Mouse (Mus musculus) forebrain, postnatal 0 days (tissue): ENCODE measurements at regions not wholly inside any gene's neighbourhood (a gene's known extent, or its start where the extent isn't known, plus 50 kb on each side); places are given as distances from the start of the nearest gene placed in this dataset.

ENCODE experiments used
- ATAC-seq: fragments of 200-750 bp; cut with Nextera tagmentation; 2 replicates; pipeline ENCODE4 v1.8.0; 2017; ENCODE audit warnings: mild to moderate bottlenecking, moderate library complexity
- DNase-seq: peaks from one replicate; pipeline ENCODE4 v3.0.0-alpha.2; 2015
- H3K27ac ChIP-seq: fragments of 300-500 bp; sonication (generic); 2 replicates; pipeline ENCODE4 v1.5.1; 2014; ENCODE audit warnings: low read depth, mild to moderate bottlenecking, antibody characterized with exemption, low read length, moderate library complexity, mixed read lengths
- H3K27me3 ChIP-seq: fragments of 300-500 bp; sonication (generic); 2 replicates; pipeline ENCODE4 v1.6.1; 2014; ENCODE audit warnings: mild to moderate bottlenecking, low read length, mixed read lengths; ENCODE audit not compliant: insufficient read depth
- H3K36me3 ChIP-seq: fragments of 300-500 bp; sonication (generic); 2 replicates; pipeline ENCODE4 v1.6.1; 2014; ENCODE audit warnings: mild to moderate bottlenecking, moderate library complexity; ENCODE audit not compliant: insufficient read depth
- H3K4me1 ChIP-seq: fragments of 300-500 bp; sonication (generic); 2 replicates; pipeline ENCODE4 v1.6.1; 2014; ENCODE audit warnings: antibody characterized with exemption; ENCODE audit not compliant: insufficient read depth
- H3K4me2 ChIP-seq: fragments of 300-500 bp; sonication (generic); 2 replicates; pipeline ENCODE4 v1.6.1; 2014; ENCODE audit warnings: low read depth, mild to moderate bottlenecking, moderate library complexity
- H3K4me3 ChIP-seq: fragments of 300-500 bp; sonication (generic); 2 replicates; pipeline ENCODE4 v1.5.1; 2014; ENCODE audit warnings: low read depth, low read length, mixed read lengths
- H3K9ac ChIP-seq: fragments of 300-500 bp; sonication (generic); 2 replicates; pipeline ENCODE4 v1.6.1; 2014; ENCODE audit warnings: mild to moderate bottlenecking
- H3K9me3 ChIP-seq: fragments of 300-500 bp; sonication (generic); 2 replicates; pipeline ENCODE4 v1.6.1; 2016; ENCODE audit warnings: low read length
- CTCF ChIP-seq: sonication (generic); IDR thresholded peaks from 2 replicates; pipeline ENCODE4 v1.5.1; 2016; ENCODE audit warnings: antibody characterized with exemption, control low read depth, low read depth
- WGBS: fragments of 180-500 bp; shearing (Covaris S2); extraction: QIAGEN DNeasy Blood & Tissue Kit; methylation state at CpG from one replicate; pipeline ENCODE4 v1.1.7; 2014; 5-methylcytosine and 5-hydroxymethylcytosine counted together

DNA sequence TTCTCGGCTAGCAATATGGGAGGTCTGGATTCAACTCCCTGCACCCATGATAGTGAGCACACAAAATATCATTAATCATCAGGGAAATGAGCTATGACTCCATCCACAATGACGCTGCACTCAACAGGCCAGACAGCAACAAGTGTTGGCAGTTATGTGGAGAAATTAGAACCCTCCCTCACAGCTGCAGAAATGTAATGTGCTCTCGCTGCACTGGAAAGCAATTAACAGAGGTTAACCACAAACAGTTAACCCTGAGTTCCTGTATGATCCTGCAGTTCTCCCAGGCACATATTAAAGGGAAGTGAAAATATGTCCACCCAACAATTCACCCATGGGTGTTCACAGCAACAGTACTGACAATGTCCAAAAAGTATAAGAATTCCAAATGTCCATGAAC, 54.0 kb upstream of the Jade2 start:
- Histone ChIP-seq H3K4me2 (no peak overlapping the region), H3K9ac (no peak overlapping the region), H3K4me3 (no peak overlapping the region), H3K4me1 (peaks cover 6% of the 10 kb centered on the region; the same call in 1 of the 2 replicates), H3K9me3 (no peaks in the 10 kb centered on the region), H3K36me3 (no peaks in the 10 kb centered on the region), H3K27me3 (no peaks in the 10 kb centered on the region), H3K27ac (no peak overlapping the region)
- WGBS: 83% methylated on average over 3 of the region's 3 CpGs
- no peak for DNase-seq
- no peak for ATAC-seq
- TF ChIP-seq CTCF: no peak

DNA sequence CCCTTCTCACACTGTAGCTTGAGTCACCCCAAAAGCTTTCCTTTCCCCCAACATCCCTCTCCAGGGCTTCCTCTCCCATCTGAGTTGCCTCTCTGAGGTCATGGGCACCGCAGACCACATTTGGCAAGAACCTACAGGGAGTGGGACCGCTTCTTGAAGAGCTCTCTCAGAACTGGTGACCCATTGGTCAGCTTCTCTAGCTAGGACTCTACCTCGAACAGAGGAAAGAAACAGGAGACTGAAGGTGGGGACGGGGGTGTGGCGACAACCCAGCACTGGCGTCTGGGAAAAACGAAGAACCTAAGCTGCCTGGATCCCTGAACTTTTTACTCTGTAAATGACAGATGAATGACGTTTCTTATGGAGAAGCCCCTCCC, 51.8 kb upstream of the Cdkn2aipnl start:
- Histone ChIP-seq H3K9ac (0 out of 2 replicates have a peak overlapping the region, but pooled peaks have one; percentile 22), H3K9me3 (no peaks in the 10 kb centered on the region), H3K27me3 (no peaks in the 10 kb centered on the region), H3K27ac (no peak overlapping the region; the same call in 1 of the 2 replicates), H3K4me1 (peaks cover 6% of the 10 kb centered on the region; the same call in 1 of the 2 replicates), H3K4me3 (0 out of 2 replicates have a peak overlapping the region, but pooled peaks have one; percentile 28), H3K4me2 (peak overlapping the region; percentile 45), H3K36me3 (no peaks in the 10 kb centered on the region)
- ATAC-seq (no peak), DNase-seq (no peak)
- no peak for TF ChIP-seq CTCF
- 15% methylated on average over 8 of the region's 8 CpGs for WGBS

DNA sequence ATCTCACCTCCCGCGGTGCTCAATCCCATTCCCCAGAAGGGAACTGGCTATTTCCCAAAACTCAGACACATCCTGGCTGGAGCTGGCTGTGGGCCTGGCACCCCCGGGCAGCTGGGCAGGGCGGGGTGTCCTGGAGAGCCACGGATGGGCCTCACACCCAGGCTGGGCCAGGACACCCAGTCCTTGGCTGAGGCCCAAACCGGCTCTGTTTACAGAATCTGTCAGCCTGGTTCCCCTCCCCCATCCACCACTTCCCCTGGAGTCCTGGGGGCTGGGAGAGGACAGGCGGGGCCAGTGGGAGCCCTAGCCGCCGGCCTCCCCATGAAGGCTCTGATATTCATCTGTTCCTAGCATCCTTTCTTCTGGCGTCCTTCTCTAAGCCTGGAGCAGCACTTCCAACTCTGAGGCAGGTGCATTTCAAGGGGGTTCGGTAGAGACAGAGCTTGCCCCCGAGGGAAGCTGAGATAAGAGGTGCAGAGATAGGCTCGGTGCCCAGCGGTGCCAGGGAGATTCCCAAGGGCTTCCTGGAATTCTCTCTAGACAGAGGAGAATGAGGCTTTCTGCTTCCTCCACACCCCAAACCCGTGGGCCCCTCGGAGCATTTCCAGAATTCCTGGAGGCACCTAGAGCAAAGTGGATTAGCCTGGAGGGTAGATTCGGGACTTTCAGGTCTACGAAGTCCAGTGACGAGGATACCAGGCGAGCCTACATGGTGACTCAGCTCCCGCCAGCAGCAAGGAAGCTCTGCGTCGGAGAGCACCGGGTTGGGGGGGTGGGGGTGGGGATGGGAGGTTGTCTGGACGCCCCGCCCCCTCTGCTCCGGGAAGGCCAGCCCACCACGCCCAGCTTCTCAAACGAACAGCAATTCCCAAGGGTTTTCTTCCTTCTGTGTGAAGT, 51.2 kb upstream of the Cdkn2aipnl start:
- Histone ChIP-seq H3K36me3 (no peaks in the 10 kb centered on the region), H3K27ac (peak overlapping the region; percentile 54; the same call in 1 of the 2 replicates), H3K9ac (peak overlapping the region; percentile 22), H3K27me3 (no peaks in the 10 kb centered on the region), H3K9me3 (no peaks in the 10 kb centered on the region), H3K4me1 (peaks cover 6% of the 10 kb centered on the region; the same call in 1 of the 2 replicates), H3K4me3 (peak overlapping the region; percentile 28), H3K4me2 (peak overlapping the region; percentile 45)
- DNase-seq (peak; percentile 51), ATAC-seq (peak; percentile 77)
- TF ChIP-seq CTCF: no peak
- WGBS: 2% methylated on average over 29 of the region's 29 CpGs
